Mouse (Mus musculus): Measurements from ENCODE around the gene Krt5. TPM values are rescaled to one million over a fixed set of nuclear protein-coding genes. Genes with fewer than 3 reads are reported as not detected.
"Not testable (repeated sequence)": the region's sequence is repeated elsewhere in the genome, so short reads cannot be mapped to it uniquely, and the experiment has no call there.

The Krt5 gene
- polyA plus RNA-seq, 1 experiment from 2014 or later: 235 TPM

GRCm38 (mm10) chr15:101699192-101699591 lies 13.5 kb downstream of the Krt5 start:
- ATAC-seq (ENCODE audit: low FRiP score, low read depth): no peak
- 56% methylated on average over 3 of the region's 3 CpGs for WGBS
- no peak overlapping the region for H3K27ac ChIP-seq

GRCm38 (mm10) chr15:101697326-101698188 lies 15.1 kb downstream of the Krt5 start:
- Histone ChIP-seq H3K4me2 (replicated peaks) (no peak overlapping the region), H3K27ac (no peak overlapping the region), H3K36me3 (no peaks in the 10 kb centered on the region), H3K4me3 (no peak overlapping the region), H3K9ac (no peak overlapping the region), H3K9me3 (no peaks in the 10 kb centered on the region), H3K27me3 (no peaks in the 10 kb centered on the region), H3K4me1 (no peaks in the 10 kb centered on the region)
- no peak for ATAC-seq (ENCODE audit: low FRiP score, low read depth)
- WGBS: 72% methylated on average over 8 of the region's 8 CpGs

More at GRCm38 (mm10) chr15:101699192-101699591, 13.5 kb downstream of the Krt5 start:
- Histone ChIP-seq H3K9me3 (no peaks in the 10 kb centered on the region), H3K4me3 (no peak overlapping the region), H3K4me2 (replicated peaks) (no peak overlapping the region), H3K27me3 (no peaks in the 10 kb centered on the region), H3K36me3 (no peaks in the 10 kb centered on the region), H3K9ac (no peak overlapping the region), H3K4me1 (no peaks in the 10 kb centered on the region)

GRCm38 (mm10) chr15:101694207-101694606 lies 18.5 kb downstream of the Krt5 start, which contains the start of gene Krt6a:
Gene Krt6a, minus strand, starts transcription at chr15:101694307.
- H3K4me1 ChIP-seq: no peaks in the 10 kb centered on the region
- no peaks in the 10 kb centered on the region for H3K27me3 ChIP-seq
- no peak within 1 kb of the TSS for H3K4me2 ChIP-seq (replicated peaks)
- no peak for ATAC-seq (ENCODE audit: low FRiP score, low read depth)
- 77% methylated on average over 5 of the region's 5 CpGs for WGBS
- H3K27ac ChIP-seq: no peak within 1 kb of the TSS
- no peaks in the 10 kb centered on the region for H3K9me3 ChIP-seq
- H3K36me3 ChIP-seq: no peaks in the 10 kb centered on the region
- no peak within 1 kb of the TSS for H3K4me3 ChIP-seq
- H3K9ac ChIP-seq: no peak within 1 kb of the TSS

DNA sequence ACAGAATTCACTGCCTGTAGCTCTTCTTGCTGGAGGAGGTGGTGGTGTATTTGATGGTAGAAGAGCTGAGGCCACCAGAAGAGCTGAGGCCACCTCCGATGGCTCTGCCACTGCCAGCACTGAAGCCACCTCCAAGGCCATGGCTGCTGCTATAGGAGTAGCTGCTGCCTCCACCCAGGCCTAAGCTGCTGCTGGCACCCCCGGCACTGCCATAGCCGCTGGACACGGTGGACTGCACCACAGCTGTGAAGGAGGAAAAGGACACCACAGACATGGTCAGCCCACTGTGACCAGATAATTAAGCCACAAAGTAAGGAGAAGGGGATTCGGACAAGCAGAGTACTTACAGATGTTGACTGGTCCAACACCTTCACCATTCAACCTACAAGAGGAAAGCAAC lies 22.2 kb downstream of the Krt5 start:
- not testable (repeated sequence) for H3K4me3 ChIP-seq; H3K36me3 ChIP-seq; H3K9me3 ChIP-seq; H3K9ac ChIP-seq; H3K4me2 ChIP-seq (replicated peaks); H3K4me1 ChIP-seq; ATAC-seq (ENCODE audit: low FRiP score, low read depth); H3K27ac ChIP-seq; H3K27me3 ChIP-seq
- WGBS: 88% methylated on average over 5 of the region's 5 CpGs

DNA sequence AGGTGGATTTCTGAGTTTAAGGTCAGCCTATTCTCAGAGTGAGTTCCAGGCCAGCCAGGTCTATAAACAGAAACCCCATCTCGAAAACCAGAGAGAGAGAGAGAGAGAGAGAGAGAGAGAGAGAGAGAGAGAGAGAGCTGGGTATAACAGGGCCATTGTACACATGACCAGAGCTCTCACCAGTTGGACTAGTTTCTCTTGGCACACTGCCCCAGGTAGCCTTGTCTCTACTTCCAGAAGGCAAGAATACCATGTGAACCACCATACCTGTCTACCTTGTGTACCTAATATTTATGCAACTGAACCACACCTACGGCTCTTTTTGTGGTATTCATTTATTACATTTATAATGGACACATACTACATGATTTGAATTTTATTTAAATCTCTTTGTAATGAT lies 24.5 kb downstream of the Krt5 start:
- WGBS: 63% methylated on average over 2 of the region's 2 CpGs
- Histone ChIP-seq H3K36me3 (no peaks in the 10 kb centered on the region), H3K27ac (no peak overlapping the region), H3K9ac (no peak overlapping the region), H3K4me2 (replicated peaks) (no peak overlapping the region), H3K4me1 (no peaks in the 10 kb centered on the region), H3K27me3 (no peaks in the 10 kb centered on the region), H3K4me3 (no peak overlapping the region), H3K9me3 (no peaks in the 10 kb centered on the region)
- ATAC-seq (ENCODE audit: low FRiP score, low read depth): no peak

GRCm38 (mm10) chr15:101680187-101680586 lies 32.5 kb downstream of the Krt5 start, which contains the start of gene Krt6b:
Gene Krt6b, minus strand, starts transcription at chr15:101680287.
- Histone ChIP-seq H3K4me2 (replicated peaks) (no peak within 1 kb of the TSS), H3K36me3 (no peaks in the 10 kb centered on the region), H3K27me3 (no peaks in the 10 kb centered on the region), H3K4me3 (no peak within 1 kb of the TSS), H3K4me1 (no peaks in the 10 kb centered on the region), H3K9ac (no peak within 1 kb of the TSS), H3K27ac (no peak within 1 kb of the TSS), H3K9me3 (no peaks in the 10 kb centered on the region)
- ATAC-seq (ENCODE audit: low FRiP score, low read depth): no peak
- WGBS: 85% methylated on average over 2 of the region's 2 CpGs

- Histone ChIP-seq H3K27ac (no peak overlapping the region), H3K9ac (no peak overlapping the region), H3K4me2 (replicated peaks) (no peak overlapping the region), H3K4me3 (no peak overlapping the region), H3K27me3 (no peaks in the 10 kb centered on the region), H3K9me3 (no peaks in the 10 kb centered on the region), H3K36me3 (no peaks in the 10 kb centered on the region), H3K4me1 (no peaks in the 10 kb centered on the region)
- no peak for ATAC-seq (ENCODE audit: low FRiP score, low read depth)
- WGBS: 80% methylated on average over 1 of the region's 1 CpGs
These were observed 36.7 kb downstream of the Krt5 start for GRCm38 (mm10) chr15:101675978-101676377.

Small RNAs within 50 kb of the gene (microRNA-seq; reads per million reads assigned to microRNA genes)
- gene Gm44323 (not detected), gene Gm44342 (not detected), gene Gm44383 (not detected)

Other genes with a start within 250 kb of the Krt5 start
- gene Krt81, start 249.1 kb downstream of the Krt5 start, polyA plus RNA-seq (2015; fragmentation: Nextera tagmentation; extraction: Ambion mirVana): not detected in 2 replicates
- gene Krt86, start 239.4 kb downstream of the Krt5 start, polyA plus RNA-seq (2015; fragmentation: Nextera tagmentation; extraction: Ambion mirVana): not detected in 2 replicates
- not detected in 2 replicates for gene Krt83, start 221.4 kb downstream of the Krt5 start, polyA plus RNA-seq (2015; fragmentation: Nextera tagmentation; extraction: Ambion mirVana)
- gene Gm49425, start 195.6 kb downstream of the Krt5 start, polyA plus RNA-seq (2015; fragmentation: Nextera tagmentation; extraction: Ambion mirVana): 0.50 TPM in 1 of 2 replicates, not detected in the other
- gene Krt84, start 180.1 kb downstream of the Krt5 start, polyA plus RNA-seq (2015; fragmentation: Nextera tagmentation; extraction: Ambion mirVana): 0.09 and 0.13 TPM in 2 replicates
- gene Krt82, start 162.2 kb downstream of the Krt5 start, polyA plus RNA-seq (2015; fragmentation: Nextera tagmentation; extraction: Ambion mirVana): not detected in 2 replicates
- gene Krt90, start 149.9 kb downstream of the Krt5 start, polyA plus RNA-seq (2015; fragmentation: Nextera tagmentation; extraction: Ambion mirVana): 0.08 TPM in 1 of 2 replicates, not detected in the other
- gene Krt75, start 139.0 kb downstream of the Krt5 start, polyA plus RNA-seq (2015; fragmentation: Nextera tagmentation; extraction: Ambion mirVana): 0.31 and 0.52 TPM in 2 replicates
- gene Gm5414, start 84.7 kb downstream of the Krt5 start, polyA plus RNA-seq (2015; fragmentation: Nextera tagmentation; extraction: Ambion mirVana): not detected in 2 replicates
- not detected in 2 replicates for gene Gm5478, start 65.5 kb downstream of the Krt5 start, polyA plus RNA-seq (2015; fragmentation: Nextera tagmentation; extraction: Ambion mirVana)
- not detected in 2 replicates for gene Krt6b, start 32.6 kb downstream of the Krt5 start, polyA plus RNA-seq (2015; fragmentation: Nextera tagmentation; extraction: Ambion mirVana)
- 1.1 and 1.7 TPM in 2 replicates for gene Krt6a, start 18.6 kb downstream of the Krt5 start, polyA plus RNA-seq (2015; fragmentation: Nextera tagmentation; extraction: Ambion mirVana)
- not detected in 2 replicates for gene Krt71, start 30.2 kb upstream of the Krt5 start, polyA plus RNA-seq (2015; fragmentation: Nextera tagmentation; extraction: Ambion mirVana)
- gene Krt72, start 73.6 kb upstream of the Krt5 start, polyA plus RNA-seq (2015; fragmentation: Nextera tagmentation; extraction: Ambion mirVana): 0.11 and 0.49 TPM in 2 replicates
- gene Krt73, start 89.4 kb upstream of the Krt5 start, polyA plus RNA-seq (2015; fragmentation: Nextera tagmentation; extraction: Ambion mirVana): not detected in 2 replicates
- 0.47 and 0.57 TPM in 2 replicates for gene Krt2, start 105.3 kb upstream of the Krt5 start, polyA plus RNA-seq (2015; fragmentation: Nextera tagmentation; extraction: Ambion mirVana)
- gene Krt1, start 137.9 kb upstream of the Krt5 start, polyA plus RNA-seq (2015; fragmentation: Nextera tagmentation; extraction: Ambion mirVana): 13.3 and 15.8 TPM in 2 replicates
- gene Krt77, start 156.8 kb upstream of the Krt5 start, polyA plus RNA-seq (2015; fragmentation: Nextera tagmentation; extraction: Ambion mirVana): 0.25 and 0.31 TPM in 2 replicates
- not detected in 2 replicates for gene Krt76, start 180.0 kb upstream of the Krt5 start, polyA plus RNA-seq (2015; fragmentation: Nextera tagmentation; extraction: Ambion mirVana)
- gene Krt4, start 211.8 kb upstream of the Krt5 start, polyA plus RNA-seq (2015; fragmentation: Nextera tagmentation; extraction: Ambion mirVana): 4.1 and 6.3 TPM in 2 replicates
- gene Krt79, start 227.4 kb upstream of the Krt5 start, polyA plus RNA-seq (2015; fragmentation: Nextera tagmentation; extraction: Ambion mirVana): 0.15 and 0.20 TPM in 2 replicates
- 0.06 TPM in 1 of 2 replicates, not detected in the other for gene Krt78, start 241.4 kb upstream of the Krt5 start, polyA plus RNA-seq (2015; fragmentation: Nextera tagmentation; extraction: Ambion mirVana)

All from limb, embryonic 13.5 days (tissue).